Mouse (Mus musculus): ENCODE measurements around the gene Prkcg. TPM values are rescaled to one million over a fixed set of nuclear protein-coding genes. Genes with fewer than 3 reads are reported as not detected.
"Not testable (repeated sequence)": the region's sequence is repeated elsewhere in the genome, so short reads cannot be mapped to it uniquely, and the experiment has no call there.

Gene Prkcg
- polyA plus RNA-seq, 1 experiment from 2014 or later: 0.09 TPM

GRCm38 (mm10) chr7:3265311-3265710, 23.7 kb upstream of the Prkcg start:
- Histone ChIP-seq H3K4me1 (ENCODE audit: insufficient read depth) (peaks cover 5% of the 10 kb centered on the region; the same call in 1 of the 2 replicates), H3K4me3 (ENCODE audit: low read depth, low read length) (no peak overlapping the region), H3K9me3 (ENCODE audit: low read length) (no peaks in the 10 kb centered on the region), H3K27ac (ENCODE audit: low read depth) (no peak overlapping the region), H3K4me2 (ENCODE audit: low read depth, low read length) (peak overlapping the region; percentile 61), H3K36me3 (replicated peaks; ENCODE audit: insufficient read depth, low read length) (no peaks in the 10 kb centered on the region), H3K27me3 (ENCODE audit: insufficient read depth, low read length) (no peaks in the 10 kb centered on the region), H3K9ac (replicated peaks) (no peak overlapping the region)
- DNase-seq (no peak), ATAC-seq (no peak)
- WGBS (ENCODE audit: insufficient replicate concordance): 56% methylated on average over 6 of the region's 6 CpGs
- TF ChIP-seq CTCF (IDR thresholded peaks at IDR 0.05; ENCODE audit: low read depth) (no peak), EP300 (IDR thresholded peaks at IDR 0.05; ENCODE audit: low read depth) (no peak)

- Histone ChIP-seq H3K36me3 (replicated peaks; ENCODE audit: insufficient read depth, low read length) (no peaks in the 10 kb centered on the region), H3K27ac (ENCODE audit: low read depth) (no peak overlapping the region), H3K4me2 (ENCODE audit: low read depth, low read length) (no peak overlapping the region), H3K9ac (replicated peaks) (no peak overlapping the region), H3K4me1 (ENCODE audit: insufficient read depth) (peaks cover 5% of the 10 kb centered on the region; the same call in 1 of the 2 replicates), H3K4me3 (ENCODE audit: low read depth, low read length) (no peak overlapping the region), H3K9me3 (ENCODE audit: low read length) (no peaks in the 10 kb centered on the region), H3K27me3 (ENCODE audit: insufficient read depth, low read length) (no peaks in the 10 kb centered on the region)
- WGBS (ENCODE audit: insufficient replicate concordance): 81% methylated on average over 3 of the region's 3 CpGs
- TF ChIP-seq CTCF (IDR thresholded peaks at IDR 0.05; ENCODE audit: low read depth) (no peak), EP300 (IDR thresholded peaks at IDR 0.05; ENCODE audit: low read depth) (no peak)
- DNase-seq: no peak
- ATAC-seq: no peak
Observed at GRCm38 (mm10) chr7:3267261-3267660, 21.7 kb upstream of the Prkcg start.

- 39% methylated on average over 8 of the region's 8 CpGs for WGBS (ENCODE audit: insufficient replicate concordance)
- H3K9ac ChIP-seq (replicated peaks): no peak overlapping the region
Observed at GRCm38 (mm10) chr7:3267888-3268287, 21.1 kb upstream of the Prkcg start.

GRCm38 (mm10) chr7:3268291-3268690, 20.7 kb upstream of the Prkcg start:
- H3K36me3 ChIP-seq (replicated peaks; ENCODE audit: insufficient read depth, low read length): no peaks in the 10 kb centered on the region
- DNase-seq (no peak), ATAC-seq (no peak)
- H3K4me3 ChIP-seq (ENCODE audit: low read depth, low read length): no peak overlapping the region
- no peak overlapping the region for H3K27ac ChIP-seq (ENCODE audit: low read depth)
- H3K4me1 ChIP-seq (ENCODE audit: insufficient read depth): peaks cover 5% of the 10 kb centered on the region; the same call in 1 of the 2 replicates
- TF ChIP-seq CTCF (IDR thresholded peaks at IDR 0.05; ENCODE audit: low read depth) (no peak), EP300 (IDR thresholded peaks at IDR 0.05; ENCODE audit: low read depth) (no peak)
- H3K9me3 ChIP-seq (ENCODE audit: low read length): no peaks in the 10 kb centered on the region
- WGBS (ENCODE audit: insufficient replicate concordance): 32% methylated on average over 3 of the region's 3 CpGs
- no peaks in the 10 kb centered on the region for H3K27me3 ChIP-seq (ENCODE audit: insufficient read depth, low read length)
- no peak overlapping the region for H3K4me2 ChIP-seq (ENCODE audit: low read depth, low read length)
- H3K9ac ChIP-seq (replicated peaks): no peak overlapping the region

More at GRCm38 (mm10) chr7:3267888-3268287, 21.1 kb upstream of the Prkcg start:
- Histone ChIP-seq H3K27ac (ENCODE audit: low read depth) (no peak overlapping the region), H3K4me1 (ENCODE audit: insufficient read depth) (peaks cover 5% of the 10 kb centered on the region; the same call in 1 of the 2 replicates), H3K27me3 (ENCODE audit: insufficient read depth, low read length) (no peaks in the 10 kb centered on the region), H3K4me3 (ENCODE audit: low read depth, low read length) (no peak overlapping the region), H3K9me3 (ENCODE audit: low read length) (no peaks in the 10 kb centered on the region), H3K4me2 (ENCODE audit: low read depth, low read length) (no peak overlapping the region), H3K36me3 (replicated peaks; ENCODE audit: insufficient read depth, low read length) (no peaks in the 10 kb centered on the region)
- ATAC-seq (no peak), DNase-seq (no peak)
- TF ChIP-seq EP300 (IDR thresholded peaks at IDR 0.05; ENCODE audit: low read depth) (no peak), CTCF (IDR thresholded peaks at IDR 0.05; ENCODE audit: low read depth) (no peak)

GRCm38 (mm10) chr7:3272206-3272605, 16.8 kb upstream of the Prkcg start:
- H3K9ac ChIP-seq (replicated peaks): no peak overlapping the region
- ATAC-seq: no peak
- 0 out of 2 replicates have a peak, but pooled peaks cover 3% of the 10 kb centered on the region for H3K4me1 ChIP-seq (ENCODE audit: insufficient read depth)
- no peak overlapping the region for H3K27ac ChIP-seq (ENCODE audit: low read depth)
- WGBS (ENCODE audit: insufficient replicate concordance): 65% methylated on average over 9 of the region's 9 CpGs
- no peak for DNase-seq
- no peaks in the 10 kb centered on the region for H3K36me3 ChIP-seq (replicated peaks; ENCODE audit: insufficient read depth, low read length)
- no peak overlapping the region for H3K4me3 ChIP-seq (ENCODE audit: low read depth, low read length)
- no peaks in the 10 kb centered on the region for H3K27me3 ChIP-seq (ENCODE audit: insufficient read depth, low read length)
- no peak for TF ChIP-seq CTCF (IDR thresholded peaks at IDR 0.05; ENCODE audit: low read depth)
- no peak for TF ChIP-seq EP300 (IDR thresholded peaks at IDR 0.05; ENCODE audit: low read depth)
- H3K4me2 ChIP-seq (ENCODE audit: low read depth, low read length): no peak overlapping the region
- no peaks in the 10 kb centered on the region for H3K9me3 ChIP-seq (ENCODE audit: low read length)

GRCm38 (mm10) chr7:3275455-3276170, 13.4 kb upstream of the Prkcg start:
- ATAC-seq: peak; percentile 44
- 40% methylated on average over 6 of the region's 6 CpGs for WGBS (ENCODE audit: insufficient replicate concordance)
- Histone ChIP-seq H3K9ac (replicated peaks) (no peak overlapping the region), H3K36me3 (replicated peaks; ENCODE audit: insufficient read depth, low read length) (no peaks in the 10 kb centered on the region), H3K9me3 (ENCODE audit: low read length) (no peaks in the 10 kb centered on the region), H3K4me1 (ENCODE audit: insufficient read depth) (0 out of 2 replicates have a peak, but pooled peaks cover 3% of the 10 kb centered on the region), H3K27ac (ENCODE audit: low read depth) (peak overlapping the region; percentile 74), H3K4me2 (ENCODE audit: low read depth, low read length) (0 out of 2 replicates have a peak overlapping the region, but pooled peaks have one; percentile 18), H3K4me3 (ENCODE audit: low read depth, low read length) (no peak overlapping the region), H3K27me3 (ENCODE audit: insufficient read depth, low read length) (no peaks in the 10 kb centered on the region)
- DNase-seq: no peak
- TF ChIP-seq CTCF (IDR thresholded peaks at IDR 0.05; ENCODE audit: low read depth) (no peak), EP300 (IDR thresholded peaks at IDR 0.05; ENCODE audit: low read depth) (peak; percentile 20; the same call in 1 of the 2 replicates)

GRCm38 (mm10) chr7:3276781-3277180, 12.2 kb upstream of the Prkcg start:
- H3K9ac ChIP-seq (replicated peaks); H3K4me1 ChIP-seq (ENCODE audit: insufficient read depth); H3K27ac ChIP-seq (ENCODE audit: low read depth); H3K9me3 ChIP-seq (ENCODE audit: low read length); H3K4me3 ChIP-seq (ENCODE audit: low read depth, low read length); H3K36me3 ChIP-seq (replicated peaks; ENCODE audit: insufficient read depth, low read length); ATAC-seq; H3K27me3 ChIP-seq (ENCODE audit: insufficient read depth, low read length); DNase-seq; H3K4me2 ChIP-seq (ENCODE audit: low read depth, low read length): not testable (repeated sequence)
- WGBS (ENCODE audit: insufficient replicate concordance): 57% methylated on average over 4 of the region's 4 CpGs

All from liver, postnatal 0 days (tissue).